Mouse (Mus musculus) left cerebral cortex, adult 9 months (tissue): ENCODE data around the gene Tnip2.

ENCODE experiments used
- DNase-seq, 2 experiments: peaks; one replicate each; pipeline ENCODE4 v3.0.0; 2022; ENCODE audit warnings: low spot score in 2 of 2

Gene Tnip2

GRCm38 (mm10) chr5:34461294-34461693 lies 52.5 kb downstream of the Tnip2 start:
- no peak for DNase-seq

- no peak for DNase-seq
These were observed 54.8 kb downstream of the Tnip2 start for GRCm38 (mm10) chr5:34458994-34459393.

- no peak for DNase-seq
These were observed 67.6 kb downstream of the Tnip2 start for GRCm38 (mm10) chr5:34446207-34446606.
